Mouse (Mus musculus): Measurements from ENCODE around the gene Rhcg.

- TF ChIP-seq EP300 (IDR thresholded peaks at IDR 0.05; ENCODE audit: low read depth) (no peak), CTCF (IDR thresholded peaks at IDR 0.05; ENCODE audit: low read depth) (no peak)
These were observed 5.6 kb upstream of the Rhcg start for GRCm38 (mm10) chr7:79623086-79623485.

Data from liver, embryonic 14.5 days (tissue).